Mouse (Mus musculus) stomach, postnatal 0 days (tissue): ENCODE results near the gene Cldn8.

Experiments
- CTCF ChIP-seq: IDR thresholded peaks from 2 replicates; pipeline ENCODE4 v1.5.1; 2016; ENCODE audit warnings: antibody characterized with exemption, low read depth, mild to moderate bottlenecking, moderate library complexity
- EP300 ChIP-seq: optimal IDR thresholded peaks from 2 replicates; pipeline ENCODE3; 2016; ENCODE audit warnings: antibody characterized with exemption

DNA sequence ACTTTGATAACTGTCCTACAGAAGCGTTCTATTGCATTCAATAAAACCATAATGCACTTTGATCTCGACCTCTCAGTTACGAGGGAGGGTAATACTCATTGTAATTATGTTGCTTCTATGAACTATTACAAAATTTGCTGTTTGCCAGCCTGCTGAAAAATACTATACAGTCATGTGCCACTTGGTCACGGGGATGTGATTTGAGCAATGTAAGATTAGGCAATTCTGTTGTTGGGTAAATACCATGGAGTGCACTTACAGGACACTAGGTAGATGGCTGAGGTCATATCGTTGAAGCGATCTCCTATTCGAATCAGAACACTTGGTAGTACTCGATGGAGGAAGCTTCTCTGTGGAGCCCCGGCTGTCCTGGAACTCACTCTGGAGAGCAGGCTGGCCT, 20.4 kb upstream of the Cldn8 start:
- no peak for TF ChIP-seq EP300
- TF ChIP-seq CTCF, result no peak
